Mouse (Mus musculus) NIH3T3 (cell line): ENCODE results near the gene Vcan.

ENCODE experiments used
- DNase-seq: peaks from one replicate; pipeline ENCODE4 v3.0.0-alpha.2; 2012; ENCODE audit warnings: low read depth

Vcan gene

DNA sequence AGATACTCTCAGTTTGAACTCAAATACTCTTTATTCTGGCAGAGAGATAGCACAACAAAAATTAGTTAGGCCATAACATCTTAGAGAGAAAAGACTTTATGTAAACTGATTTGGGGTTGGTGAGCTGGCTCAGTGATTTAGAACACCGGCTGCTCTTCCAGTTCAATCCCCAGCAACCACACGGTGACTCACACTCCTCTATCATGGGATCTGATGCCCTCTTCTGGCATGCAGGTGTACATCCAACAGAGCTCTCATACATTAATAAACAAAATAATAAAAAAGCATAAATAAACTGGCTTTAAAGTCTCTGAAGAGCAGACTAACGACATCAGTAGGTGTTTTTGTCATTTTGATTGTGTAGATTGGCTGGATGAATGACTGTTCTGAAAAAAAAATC is 21.8 kb downstream of the Vcan start:
- peak; percentile 45 for DNase-seq

DNA sequence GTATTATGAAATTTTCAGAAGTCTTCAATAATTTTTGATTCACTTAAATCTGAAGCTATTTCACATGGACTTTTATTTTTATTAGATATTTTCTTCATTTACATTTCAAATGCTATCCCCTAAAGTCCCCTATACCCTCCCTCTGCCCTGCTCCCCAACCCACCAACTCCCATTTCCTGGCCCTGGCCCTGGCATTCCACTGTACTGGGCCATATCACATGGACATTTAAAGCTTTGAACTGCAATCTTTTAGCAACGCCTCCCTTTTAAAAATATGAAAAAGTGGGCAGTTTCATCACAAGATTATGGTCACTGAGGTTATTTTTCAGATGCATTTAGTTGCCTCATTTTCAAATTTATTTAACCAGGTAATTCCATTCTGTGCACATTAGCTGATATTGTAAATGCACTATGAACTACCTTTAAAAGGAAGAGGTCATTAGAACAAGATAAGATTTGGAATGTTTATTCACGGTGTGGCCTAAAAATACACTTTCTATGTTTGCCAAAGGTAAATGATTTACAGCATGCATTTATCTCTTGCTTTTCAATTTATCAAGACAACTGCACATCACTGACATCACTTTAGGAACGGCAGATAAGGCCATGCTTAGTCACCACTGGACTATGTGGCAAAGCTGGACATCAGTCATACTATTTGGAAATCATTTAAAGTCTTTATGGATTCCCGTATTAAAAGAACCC is 32.7 kb downstream of the Vcan start:
- no peak for DNase-seq

DNA sequence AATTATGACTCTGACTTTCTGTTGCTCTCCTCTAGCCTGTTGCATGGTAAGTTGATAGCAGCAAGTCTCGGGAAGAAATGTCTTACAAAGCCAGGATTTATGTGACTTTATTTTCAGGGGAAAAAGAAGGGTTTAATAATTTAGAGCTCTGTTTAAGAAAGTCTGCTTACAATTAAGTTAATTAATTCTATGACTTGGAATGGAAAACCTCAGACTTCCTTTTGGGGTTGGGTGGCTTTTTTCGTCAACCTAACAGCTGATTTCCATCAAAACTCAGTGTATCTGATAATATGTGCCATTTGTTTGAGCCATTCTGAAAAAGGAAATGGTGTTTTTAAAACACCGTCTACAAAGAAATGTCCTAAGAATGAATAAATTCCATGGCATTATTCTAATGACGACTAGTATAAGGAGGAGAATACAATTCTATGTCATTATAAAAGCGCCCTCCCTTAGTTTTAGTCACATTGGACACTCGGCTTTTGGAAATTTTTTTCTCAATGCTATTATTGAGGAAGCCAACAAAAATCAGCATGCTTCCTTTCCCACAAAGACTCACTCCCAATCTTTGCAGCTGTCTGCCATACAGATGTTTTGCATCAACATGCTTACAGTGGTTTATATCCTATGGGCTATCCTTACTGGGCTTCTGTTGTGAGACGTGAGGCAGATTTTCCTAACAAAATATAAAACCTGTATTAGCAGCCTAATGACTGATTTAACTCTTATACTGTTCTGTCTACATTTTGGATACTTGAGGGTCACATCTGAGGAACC is 34.0 kb downstream of the Vcan start:
- DNase-seq, result no peak

DNA sequence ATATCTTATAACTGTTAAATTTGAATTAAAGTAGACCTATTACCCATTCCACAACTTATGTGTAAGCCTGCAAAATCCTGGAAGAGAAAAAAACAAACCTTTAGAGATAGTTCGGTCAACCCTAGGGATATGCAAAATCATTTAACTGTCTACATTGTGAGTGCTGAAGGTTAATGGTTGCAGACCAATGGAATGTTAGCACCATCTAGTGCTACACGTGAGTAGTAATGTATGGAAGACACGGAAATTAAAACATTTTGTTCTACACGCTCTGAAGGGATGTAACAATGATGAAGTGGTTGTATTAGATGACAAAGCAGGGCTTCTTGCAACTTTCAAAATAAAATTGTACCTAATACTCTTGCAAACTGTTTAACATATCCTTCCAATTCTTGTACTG is 39.9 kb downstream of the Vcan start:
- no peak for DNase-seq

DNA sequence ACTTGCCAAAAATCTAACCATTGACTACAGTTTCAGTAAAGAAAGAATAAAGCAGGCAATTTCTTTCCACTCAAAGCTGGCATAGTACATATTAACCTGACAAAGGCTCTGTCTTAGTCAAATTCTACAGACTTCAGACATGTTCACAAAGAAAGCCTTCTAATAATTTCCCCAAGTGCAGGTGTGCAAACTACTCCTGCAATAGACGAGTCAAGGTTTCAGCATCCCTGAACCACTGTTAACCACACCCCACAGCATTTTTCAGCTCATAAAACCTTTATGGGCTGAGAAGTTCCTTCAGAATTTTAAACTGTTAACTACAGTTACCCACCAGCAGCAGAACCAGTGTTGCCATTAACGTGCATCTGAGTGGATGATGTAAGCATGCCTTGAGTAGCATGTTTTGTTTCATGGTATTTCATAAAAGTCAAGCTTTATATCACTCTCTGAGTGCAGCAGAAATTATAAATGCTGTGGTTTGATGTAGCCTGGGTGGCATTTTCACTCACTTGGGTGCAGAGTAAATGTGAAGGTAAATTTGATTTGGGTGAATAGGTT is 42.2 kb downstream of the Vcan start:
- DNase-seq, result no peak

DNA sequence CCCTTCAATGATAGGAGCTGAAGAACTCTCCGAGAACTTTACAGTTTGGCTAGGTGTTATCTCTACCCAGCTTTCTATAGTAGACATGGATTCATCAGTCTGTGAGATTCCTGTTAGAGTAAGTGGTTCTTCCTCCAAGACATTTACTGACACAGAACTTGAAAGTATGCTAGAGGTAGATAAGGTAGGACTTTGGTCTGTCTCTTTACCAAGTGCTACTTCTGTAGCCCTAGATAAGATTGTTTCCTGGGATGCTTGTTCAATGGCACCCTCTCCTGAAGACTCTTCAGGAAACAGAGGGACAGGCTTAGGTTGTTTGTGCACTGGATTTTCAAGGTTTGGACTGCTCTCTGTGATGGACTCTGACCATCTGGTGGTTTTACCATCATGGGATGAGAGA is 49.7 kb downstream of the Vcan start:
- DNase-seq, result no peak

DNA sequence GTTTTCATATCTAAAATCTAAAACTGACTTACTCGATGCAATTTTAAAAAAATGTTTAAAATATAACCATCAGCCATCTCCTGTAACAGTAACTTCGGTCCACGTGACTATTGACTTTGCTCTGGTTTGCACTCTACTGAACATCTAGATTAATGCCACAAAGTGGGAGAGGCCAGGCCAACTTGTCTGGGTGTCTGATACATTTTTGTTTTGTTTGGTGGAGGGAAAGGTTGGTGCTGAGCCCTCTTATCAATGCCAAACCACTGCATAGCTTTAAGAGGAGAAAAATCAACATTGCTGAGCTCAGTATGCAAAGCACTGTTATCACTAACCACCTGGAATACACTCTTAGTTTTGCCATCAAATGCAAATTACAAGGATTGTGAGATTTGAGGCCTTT is 58.8 kb downstream of the Vcan start:
- no peak for DNase-seq

DNA sequence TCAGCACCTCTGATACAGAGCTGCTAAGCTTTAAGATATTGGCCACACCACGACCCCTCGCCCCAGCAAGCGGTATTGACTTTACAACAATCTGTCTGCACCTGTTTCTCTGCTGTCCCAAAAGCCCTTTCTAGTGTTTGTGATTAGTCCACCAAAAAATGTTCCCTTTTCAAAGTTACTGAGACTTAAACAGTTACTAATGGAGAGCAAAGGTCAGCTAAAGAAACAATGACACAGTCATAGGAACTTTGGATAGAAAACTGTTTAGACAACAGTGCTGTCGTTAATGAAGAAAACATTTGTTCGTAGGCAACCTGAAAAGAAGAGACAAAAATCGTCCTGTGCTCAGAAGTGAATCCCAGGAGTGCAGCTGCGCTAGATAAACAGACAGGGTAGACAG is 60.1 kb downstream of the Vcan start:
- DNase-seq, result no peak

DNA sequence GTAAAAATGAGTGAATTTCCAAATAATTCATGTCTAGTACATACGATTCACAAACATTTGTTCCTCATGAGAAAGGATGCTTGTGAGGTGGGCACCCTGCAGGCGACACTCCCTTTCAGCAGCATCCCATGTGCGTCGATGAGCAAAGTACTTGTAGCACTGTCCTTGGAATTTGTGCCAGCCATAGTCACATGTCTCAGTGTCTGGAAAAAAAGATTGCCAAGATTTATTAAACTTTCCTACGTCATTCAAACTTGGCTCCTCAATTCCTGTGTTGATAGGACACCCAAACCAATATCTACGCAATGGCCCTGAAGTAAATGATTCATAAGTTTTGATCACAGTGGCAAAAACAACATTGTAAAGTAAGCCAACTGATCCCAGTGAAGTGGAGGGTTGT is 62.6 kb downstream of the Vcan start:
- no peak for DNase-seq

DNA sequence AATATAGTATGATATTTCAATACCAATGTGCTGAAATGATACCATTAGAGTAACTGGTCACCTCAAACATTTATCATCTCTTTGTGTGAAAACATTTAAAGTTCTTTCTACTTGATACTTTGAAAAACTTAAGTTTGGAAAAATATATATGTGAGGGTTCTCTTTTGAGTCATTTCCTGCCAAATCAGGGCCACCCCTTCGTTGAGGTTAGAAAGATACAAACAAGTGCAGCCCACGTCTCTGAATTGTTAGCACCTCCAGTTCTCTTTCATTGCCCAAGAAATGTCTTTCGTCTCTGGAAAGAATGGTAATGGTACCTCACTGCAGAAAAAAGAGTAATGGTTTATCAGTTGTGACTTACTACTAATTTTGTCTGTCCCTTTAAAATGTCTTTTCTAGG is 71.8 kb downstream of the Vcan start:
- no peak for DNase-seq

DNA sequence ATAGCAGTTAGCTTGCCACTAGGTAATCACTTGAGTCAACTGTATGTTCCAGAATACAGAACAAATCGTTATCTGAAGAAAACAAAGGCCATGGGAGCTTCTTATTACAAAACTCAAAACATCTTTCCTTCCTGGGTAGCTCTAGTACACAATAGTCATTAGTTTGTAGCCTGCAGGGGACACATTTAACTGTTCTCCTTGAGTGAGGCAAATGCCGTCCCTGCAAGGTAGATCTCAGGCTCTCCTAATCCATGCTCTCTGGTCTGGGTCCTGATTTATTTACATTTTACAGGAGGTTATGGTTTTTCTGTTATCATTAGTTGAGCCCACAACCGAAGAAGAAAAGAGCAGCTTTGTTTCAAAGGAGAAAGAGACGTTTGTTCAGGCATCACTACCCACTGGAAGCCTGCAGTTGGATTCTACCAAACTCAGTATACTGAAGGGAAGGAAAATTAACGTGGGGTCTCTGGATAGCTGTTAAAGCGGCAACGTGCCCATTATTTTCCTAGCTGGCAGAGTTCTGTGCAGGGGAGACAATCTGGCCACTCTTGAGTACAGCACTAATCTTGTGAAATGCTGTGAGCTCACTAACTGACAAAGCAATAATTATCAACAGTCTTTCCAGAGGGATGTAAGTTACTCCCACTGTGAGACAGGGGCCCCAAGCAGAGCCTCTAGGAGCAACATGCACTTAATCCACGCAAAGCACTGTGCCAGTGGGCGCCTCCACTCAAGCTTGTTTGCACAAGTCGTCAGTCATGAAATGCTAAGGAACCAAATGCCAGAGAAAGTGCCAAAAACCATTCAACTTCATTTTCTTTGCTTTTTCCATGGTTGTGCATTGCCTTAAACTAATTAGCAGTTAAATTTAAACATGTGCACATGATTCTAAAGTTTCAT is 73.1 kb downstream of the Vcan start:
- no peak for DNase-seq

DNA sequence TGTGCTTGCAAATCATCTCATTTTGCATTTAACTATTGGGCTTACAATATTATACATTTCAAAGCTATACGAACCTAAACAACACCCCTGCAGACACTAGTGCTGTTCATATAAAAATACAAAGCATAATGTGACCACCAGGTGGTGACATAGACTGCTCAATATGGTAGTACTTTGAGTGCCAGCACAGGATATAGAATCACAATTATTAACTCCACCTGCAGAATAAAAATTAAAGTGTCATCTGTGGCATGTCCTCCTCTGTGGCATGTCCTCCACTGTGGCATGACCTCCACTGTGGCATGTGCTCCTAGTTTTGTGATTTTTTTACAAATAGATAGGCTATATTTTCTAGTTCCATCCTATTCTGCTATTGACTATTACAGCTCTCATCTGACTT is 74.2 kb downstream of the Vcan start:
- DNase-seq, result peak; percentile 36

DNA sequence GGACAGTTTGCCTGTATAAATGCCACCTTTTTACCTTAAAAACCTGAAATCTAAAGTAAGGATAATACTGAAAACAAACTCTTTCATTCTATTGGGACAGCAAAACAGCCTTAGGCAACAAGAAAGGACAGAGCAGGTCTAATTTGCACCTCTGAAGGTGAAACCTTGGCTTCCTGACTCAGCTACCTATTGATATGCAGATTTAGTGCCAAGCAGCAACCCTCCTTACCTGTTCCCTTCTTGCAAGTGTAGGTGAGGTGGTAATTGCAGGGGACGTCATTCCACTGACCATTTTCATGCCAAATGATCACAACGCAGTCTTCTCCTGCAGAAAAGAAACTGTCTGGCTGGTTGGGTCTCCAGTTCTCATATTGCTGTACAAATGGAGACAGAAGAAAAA is 80.6 kb downstream of the Vcan start:
- DNase-seq, result no peak

DNA sequence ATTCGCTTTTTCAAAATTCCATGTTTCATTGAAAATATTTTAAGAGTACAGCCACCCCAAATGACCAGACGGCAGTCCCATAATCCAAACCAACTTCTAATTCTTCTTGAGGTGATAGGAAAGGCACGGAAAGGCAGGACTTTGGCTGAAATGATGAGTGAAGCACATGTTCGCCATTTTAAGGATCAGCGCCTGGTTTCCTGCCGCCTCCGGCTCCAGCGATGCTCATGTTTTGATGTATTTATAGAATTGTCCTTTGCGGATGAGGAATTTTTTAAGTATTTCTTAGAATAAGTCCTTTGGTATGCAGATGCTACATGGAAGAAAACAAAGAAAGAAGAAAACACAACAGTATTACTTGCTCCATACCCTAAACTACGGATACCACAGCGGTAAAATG is 85.3 kb downstream of the Vcan start:
- DNase-seq, result no peak

DNA sequence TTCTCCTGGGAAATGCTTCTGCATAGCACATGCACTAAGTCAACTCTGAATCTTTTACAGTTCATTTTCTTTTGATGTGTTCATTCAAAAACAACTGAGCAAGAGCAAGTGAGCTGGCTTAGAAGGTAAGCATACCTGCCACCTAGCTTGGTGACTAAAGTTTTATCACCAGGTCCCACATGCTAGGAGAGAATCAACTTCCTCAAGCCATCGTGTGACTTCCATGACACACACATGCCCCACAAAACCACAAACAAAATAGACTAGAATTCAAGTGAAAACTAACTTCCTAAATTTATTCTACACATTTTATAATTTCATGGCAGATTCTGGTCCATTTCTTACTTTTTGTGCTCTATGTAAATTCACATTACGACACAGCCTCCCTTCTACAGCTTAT is 89.0 kb downstream of the Vcan start:
- no peak for DNase-seq

DNA sequence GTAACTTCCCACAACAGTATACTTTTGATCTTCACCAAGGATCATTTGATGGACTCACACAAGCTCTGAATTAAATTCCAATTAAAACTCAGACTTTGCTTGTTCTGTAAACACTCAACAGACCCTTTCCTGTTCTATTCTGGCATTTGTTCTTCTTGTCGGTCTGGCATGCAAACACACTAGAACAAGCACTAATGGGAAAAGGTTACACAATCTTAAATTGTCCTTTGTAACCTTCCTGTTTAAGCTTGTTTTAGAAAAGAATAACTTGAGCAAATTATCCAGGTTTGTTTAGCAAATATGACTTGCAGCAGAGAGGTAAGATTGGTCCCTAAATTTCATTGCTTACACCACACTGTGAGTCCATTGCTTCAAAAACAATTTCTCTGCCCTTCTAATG is 89.5 kb downstream of the Vcan start:
- DNase-seq, result no peak

DNA sequence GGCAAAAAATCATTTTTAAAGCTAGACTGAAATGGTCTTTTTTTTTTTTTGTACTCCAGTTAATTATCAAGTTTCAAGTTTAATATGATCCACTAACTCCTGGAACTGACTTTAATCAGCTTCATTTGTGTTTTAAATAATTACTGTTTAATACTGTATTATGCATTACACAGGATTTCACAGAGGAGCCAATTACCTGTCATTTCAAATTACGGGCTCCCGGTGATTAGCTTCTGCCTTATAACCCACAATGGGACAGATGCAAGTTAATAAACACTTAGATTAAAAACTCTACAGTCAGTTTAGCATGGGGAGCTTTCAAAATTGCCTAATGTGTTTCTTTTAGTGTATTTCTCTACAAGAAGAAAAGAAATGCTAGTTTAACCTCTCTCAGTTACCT is 96.7 kb downstream of the Vcan start:
- no peak for DNase-seq

DNA sequence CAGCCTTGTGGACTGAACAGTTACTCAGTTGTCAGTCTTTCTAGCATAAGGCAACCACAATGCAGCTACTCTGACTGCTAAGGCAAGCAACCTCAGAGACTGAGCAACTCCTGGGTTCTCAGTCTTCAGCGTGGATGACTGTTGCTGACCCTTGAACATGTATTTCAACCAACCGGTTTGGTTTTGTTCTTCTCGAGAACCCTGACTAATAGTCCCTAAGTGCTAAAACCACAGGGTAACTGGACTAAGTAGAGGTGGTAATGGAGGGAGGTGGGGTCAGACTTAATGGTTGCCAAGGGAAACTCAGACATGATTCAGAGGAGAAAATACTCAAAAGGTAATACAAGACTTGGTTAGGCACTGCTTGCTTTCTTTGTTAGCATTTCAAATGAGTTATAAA is 105.3 kb downstream of the Vcan start:
- no peak for DNase-seq

DNA sequence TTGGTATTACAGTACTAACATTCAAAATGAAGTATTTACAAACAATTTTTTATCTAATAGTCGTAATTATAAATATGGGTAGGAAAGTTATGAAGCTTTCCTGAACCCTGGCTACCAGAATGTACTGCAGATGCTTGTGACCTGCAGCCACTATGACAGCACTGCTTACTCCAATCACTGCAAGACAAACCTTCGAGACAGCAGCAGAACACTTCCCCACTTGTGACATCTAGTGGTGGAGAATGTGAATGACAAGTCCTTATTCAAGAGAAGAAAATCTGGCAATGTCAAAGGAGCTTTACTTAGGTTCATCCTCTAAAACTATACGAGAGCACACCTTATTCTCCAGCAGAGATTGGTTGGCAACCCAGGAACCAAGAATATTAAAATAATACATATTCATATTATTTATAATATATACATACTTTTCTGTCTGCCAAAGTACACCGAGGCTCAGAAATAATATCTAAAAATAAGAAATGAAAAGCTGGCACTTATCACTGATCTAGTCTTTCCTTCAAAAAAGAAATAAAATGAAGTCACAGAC is 108.1 kb downstream of the Vcan start:
- peak; percentile 74 for DNase-seq

DNA sequence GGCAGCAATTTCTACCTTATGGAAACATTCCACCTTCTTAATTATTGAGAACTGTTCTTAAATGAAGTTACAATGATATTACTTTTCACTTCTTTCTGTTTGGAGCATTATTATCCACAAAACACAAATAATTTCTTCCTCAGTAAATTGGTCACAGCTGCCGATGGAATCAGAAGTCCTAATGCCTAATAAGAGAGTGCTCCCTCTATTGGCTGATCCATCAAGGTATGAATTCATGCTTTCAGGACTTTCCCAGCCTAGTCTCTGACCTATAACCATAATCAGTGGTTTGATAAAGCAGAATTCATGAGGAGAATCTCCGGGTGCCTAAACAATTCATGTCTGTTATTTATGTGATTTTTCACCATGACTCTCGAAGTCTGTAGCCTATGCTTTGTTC is 123.2 kb downstream of the Vcan start:
- peak; percentile 5 for DNase-seq

DNA sequence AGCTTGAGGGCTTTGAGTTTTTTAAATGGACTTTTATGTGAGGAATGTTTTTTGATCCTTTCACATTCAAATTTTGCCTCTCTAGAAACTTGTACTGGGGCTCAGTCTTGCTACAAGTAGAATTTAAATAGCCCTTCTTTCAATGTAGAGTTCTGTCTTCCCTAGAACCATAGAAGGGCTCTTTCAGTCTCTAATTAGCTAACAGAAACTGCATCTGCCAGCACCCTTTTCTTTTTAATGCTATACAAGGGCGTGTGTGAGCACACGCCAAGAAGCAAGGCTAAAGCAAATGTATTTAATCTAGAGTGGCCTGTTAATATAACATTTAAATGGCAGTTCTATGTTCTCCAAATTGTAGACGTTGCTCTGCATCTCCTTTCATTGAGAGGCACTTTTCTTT is 134.9 kb downstream of the Vcan start:
- no peak for DNase-seq
